Mouse (Mus musculus) myocyte (in vitro differentiated cells): ENCODE data around the gene Gm20388.

ENCODE experiments used
- E2F4 ChIP-seq: IDR thresholded peaks from one replicate; pipeline ENCODE4 v1.6.1; 2011; ENCODE audit warnings: mild to moderate bottlenecking, control low read depth, moderate library complexity; ENCODE audit not compliant: insufficient read depth
- MAX ChIP-seq: IDR thresholded peaks from one replicate; pipeline ENCODE4 v1.6.1; 2011; ENCODE audit warnings: low read depth, mild to moderate bottlenecking, control low read depth
- MYOG ChIP-seq, 3 experiments: IDR thresholded peaks; one replicate each; pipeline ENCODE4 v1.6.1; 2011; ENCODE audit warnings: control low read depth in 2 of 3, low read depth in 2 of 3, mild to moderate bottlenecking in 2 of 3; ENCODE audit not compliant: insufficient read length in 2 of 3, control insufficient read depth in 1 of 3, insufficient read depth in 1 of 3
- POLR2A ChIP-seq: IDR thresholded peaks from one replicate; pipeline ENCODE4 v1.6.1; 2011; ENCODE audit warnings: low read depth, mild to moderate bottlenecking, control low read depth, moderate library complexity; ENCODE audit not compliant: insufficient read length
- TCF12 ChIP-seq: IDR thresholded peaks from one replicate; pipeline ENCODE4 v1.6.1; 2011; ENCODE audit warnings: mild to moderate bottlenecking, control low read depth; ENCODE audit not compliant: poor library complexity, insufficient read depth, severe bottlenecking

DNA sequence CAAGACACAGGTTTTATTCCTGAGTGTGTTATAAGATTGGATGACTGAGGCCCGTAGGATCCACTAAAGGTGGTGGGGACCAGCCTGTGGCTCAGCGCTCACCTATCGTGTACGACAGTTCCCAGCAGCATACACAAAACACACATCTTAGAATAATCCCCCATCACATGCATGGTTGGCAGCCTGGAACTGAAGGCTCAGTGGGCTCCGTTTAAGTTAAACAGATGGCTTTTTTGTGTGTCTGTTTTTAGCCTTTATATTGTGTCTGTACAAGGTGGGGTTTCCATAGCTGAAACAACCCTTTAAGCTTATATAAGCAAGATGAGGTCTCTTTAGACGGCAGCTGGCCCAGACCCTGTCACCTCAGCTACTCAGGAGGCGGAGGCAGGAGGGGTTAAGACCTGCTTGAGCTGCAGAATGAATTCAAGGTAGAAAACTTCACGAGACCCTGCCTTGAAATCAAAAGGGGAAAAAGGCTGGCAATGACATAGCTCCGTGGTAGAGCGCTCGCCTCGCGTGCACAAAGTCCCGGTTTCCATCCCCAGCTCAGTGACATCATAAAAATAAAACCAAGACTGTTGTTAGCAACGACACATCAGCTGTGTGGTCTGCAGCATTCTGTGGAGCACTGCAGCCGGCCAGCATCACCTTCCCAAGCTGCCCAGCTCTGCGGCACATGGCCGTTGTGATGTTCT is 835.5 kb downstream of the Gm20388 start:
- TF ChIP-seq MAX (no peak), POLR2A (no peak), E2F4 (no peak), TCF12 (no peak), MYOG (IDR thresholded peaks at IDR 0.05; ENCODE audit: control insufficient read depth in 1 of 3, insufficient read depth in 1 of 3, insufficient read length in 2 of 3, low read depth in 2 of 3) (no peak)
